Mouse (Mus musculus) neutrophil, adult 65 days (primary cell): ENCODE results near the gene Ptpn1. TPM values are rescaled to one million over a fixed set of nuclear protein-coding genes. Genes with fewer than 3 reads are reported as not detected.

Experiments used
- total RNA-seq: library from RNA; stranded (reverse); gene quantifications from 2 replicates; pipeline ENCODE4 v1.2.4, GENCODE M21; 2023

Gene Ptpn1
- 189 and 215 TPM in 2 replicates for total RNA-seq

DNA sequence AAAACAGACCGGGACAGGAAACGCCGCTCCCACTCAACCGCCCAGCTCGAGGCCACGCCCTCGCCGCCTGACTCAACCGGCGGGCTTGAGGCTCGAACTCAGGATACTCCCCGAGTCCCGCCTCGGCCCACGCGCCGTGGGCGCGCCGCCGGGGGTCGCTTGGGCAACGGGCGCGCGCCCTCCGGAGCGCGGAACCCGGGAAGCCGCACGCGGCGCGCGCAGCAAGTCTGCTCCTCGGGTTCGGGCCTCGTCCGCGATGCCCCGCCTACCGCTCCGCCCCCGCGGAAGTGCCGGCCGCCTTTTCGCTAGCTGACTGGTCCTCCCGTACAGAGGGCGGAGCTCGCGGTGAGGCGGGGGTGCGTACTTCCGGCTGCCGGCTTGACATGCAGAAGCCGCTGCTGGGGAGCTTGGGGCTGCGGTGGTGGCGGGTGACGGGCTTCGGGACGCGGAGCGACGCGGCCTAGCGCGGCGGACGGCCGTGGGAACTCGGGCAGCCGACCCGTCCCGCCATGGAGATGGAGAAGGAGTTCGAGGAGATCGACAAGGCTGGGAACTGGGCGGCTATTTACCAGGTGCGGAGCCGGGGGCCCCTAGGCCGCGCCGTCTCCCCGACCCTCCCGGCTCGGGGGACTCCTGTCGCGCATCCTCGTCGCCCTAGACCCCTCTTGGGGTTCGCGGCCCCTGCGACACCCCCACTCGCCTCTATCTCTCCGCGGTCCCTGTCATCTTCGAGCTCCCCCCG is at the start of gene Ptpn1:
Gene Ptpn1, plus strand, starts transcription at position 73 of the 742 bp plus-strand sequence.

DNA sequence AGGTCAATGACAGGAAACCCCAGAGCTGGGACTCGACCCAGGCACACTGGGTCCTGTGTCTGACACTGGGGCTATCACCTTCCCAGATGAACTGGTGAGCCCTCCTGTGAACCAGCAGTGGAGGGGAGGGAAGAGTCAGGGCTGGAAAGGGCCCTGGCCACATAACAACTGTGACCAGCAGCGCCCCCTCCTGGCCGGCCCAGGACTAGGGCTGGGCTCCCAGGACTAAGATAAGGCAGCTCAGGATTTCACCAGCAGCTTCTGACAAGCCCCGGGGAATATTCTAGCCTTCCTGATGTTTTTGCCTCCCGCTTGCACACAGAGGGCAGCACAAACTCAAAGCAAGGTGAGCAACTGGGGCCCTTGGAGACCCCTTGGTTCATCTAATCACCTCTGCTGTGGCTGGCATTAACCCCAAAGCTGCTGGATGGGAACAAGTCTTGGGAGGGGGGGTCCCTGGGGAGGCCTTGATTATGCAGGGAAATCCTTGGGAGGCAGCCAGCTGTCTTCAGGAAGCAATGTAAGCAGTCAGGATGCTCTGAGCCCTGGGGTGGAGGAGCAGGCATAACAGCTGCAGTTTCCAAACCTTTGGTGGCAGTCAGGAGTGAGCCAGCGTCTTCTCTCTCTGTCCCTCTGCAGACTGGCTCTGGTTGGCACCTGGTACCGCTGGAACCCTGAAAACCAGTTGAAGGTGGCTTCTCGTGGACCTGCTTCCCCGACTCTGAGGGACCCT is 78.2 kb downstream of the Ptpn1 start, which contains the start of gene Ripor3:
Gene Ripor3, minus strand, starts transcription at position 683 of the 733 bp plus-strand sequence.

Other genes starting within 250 kb of the Ptpn1 start
- gene Cebpb, start 243.1 kb upstream of the Ptpn1 start, total RNA-seq = 593 and 647 TPM in 2 replicates
- gene Tmem189, start 242.2 kb upstream of the Ptpn1 start, total RNA-seq = 259 and 390 TPM in 2 replicates
- gene Ripor3, start 78.6 kb downstream of the Ptpn1 start, total RNA-seq = 0.57 TPM in 1 of 2 replicates, not detected in the other
- not detected in 2 replicates for gene Pard6b, start 148.9 kb downstream of the Ptpn1 start, total RNA-seq